ENCODE assay signal across 21 mouse cellular contexts in genomic region chr17:29994011-29994410, GRCm38 (mm10). TPM values are rescaled to one million over a fixed set of nuclear protein-coding genes. Genes with fewer than 3 reads are reported as not detected.
DNase-seq lines count a peak whose midpoint lies in the region; ATAC-seq lines count a peak whose summit lies in the region.
"Had no signal": no experiment of that assay in that cellular context is flagged by ENCODE, and none has a peak within 500 bp of the region (broad histone marks: within the 10 kb centered on the region; RNA-seq: fewer than 3 reads in every experiment).

No protein-coding gene starts in this region.

- no peaks in the 10 kb centered on the region for H3K36me3 ChIP-seq in forebrain, embryonic 15.5 days
- H3K36me3 ChIP-seq in forebrain, embryonic 10.5 days (replicated peaks), result no peaks in the 10 kb centered on the region
- H3K36me3 ChIP-seq: embryonic facial prominence, embryonic 12.5 days; limb, embryonic 13.5 days; lung, embryonic 15.5 days had no signal

- H3K27ac ChIP-seq in forebrain, embryonic 15.5 days (replicated peaks), result peak overlapping the region; percentile 80
- H3K27ac ChIP-seq in forebrain, embryonic 10.5 days, result no peak overlapping the region
- H3K27ac ChIP-seq: embryonic facial prominence, embryonic 12.5 days; kidney, postnatal 0 days; limb, embryonic 13.5 days; liver, embryonic 14.5 days; lung, embryonic 15.5 days had no signal

- WGBS in forebrain, embryonic 15.5 days, result 86% methylated on average over 3 of the region's 3 CpGs
- WGBS in forebrain, embryonic 10.5 days, result 83% methylated on average over 3 of the region's 3 CpGs

- DNase-seq in forebrain, embryonic 10.5 days (ENCODE audit: extremely low spot score, low spot score), result no peak
- peak; percentile 58 to 66 for DNase-seq in kidney, postnatal 36 days
- DNase-seq in kidney, postnatal 10 days, result no peak
- DNase-seq in adipocyte (ENCODE audit: low spot score), result peak; percentile 46
- DNase-seq in layer of hippocampus, adult 11-12 months (ENCODE audit: low spot score), result no peak
- DNase-seq: cerebellum, adult 2 months; gastrocnemius, postnatal 14 days; heart, adult 18-20 months; heart, postnatal 4 days; lung, postnatal 4 days; thymus, adult 18-20 months; thymus, postnatal 4 days had no signal

- H3K4me1 ChIP-seq in forebrain, embryonic 15.5 days, result peaks cover 13% of the 10 kb centered on the region
- H3K4me1 ChIP-seq in forebrain, embryonic 10.5 days, result peaks cover 9% of the 10 kb centered on the region; the same call in 1 of the 2 replicates
- H3K4me1 ChIP-seq: embryonic facial prominence, embryonic 12.5 days; limb, embryonic 13.5 days; lung, embryonic 15.5 days had no signal

- H3K9me3 ChIP-seq in forebrain, embryonic 15.5 days, result no peaks in the 10 kb centered on the region
- peaks cover 4% of the 10 kb centered on the region; the same call in 1 of the 2 replicates for H3K9me3 ChIP-seq in forebrain, embryonic 10.5 days
- H3K9me3 ChIP-seq: lung, embryonic 15.5 days had no signal

- H3K4me2 ChIP-seq in forebrain, embryonic 15.5 days (replicated peaks), result no peak overlapping the region
- H3K4me2 ChIP-seq: embryonic facial prominence, embryonic 12.5 days; limb, embryonic 13.5 days; lung, embryonic 15.5 days had no signal

- no peak overlapping the region for H3K4me3 ChIP-seq in forebrain, embryonic 15.5 days
- no peak overlapping the region for H3K4me3 ChIP-seq in forebrain, embryonic 10.5 days
- H3K4me3 ChIP-seq: embryonic facial prominence, embryonic 12.5 days; erythroblast, embryonic 14.5 days; limb, embryonic 13.5 days; lung, embryonic 15.5 days had no signal

- H3K9ac ChIP-seq in forebrain, embryonic 15.5 days (replicated peaks), result no peak overlapping the region
- H3K9ac ChIP-seq: embryonic facial prominence, embryonic 12.5 days; limb, embryonic 13.5 days; liver, embryonic 14.5 days; lung, embryonic 15.5 days had no signal

- ATAC-seq in forebrain, embryonic 15.5 days (replicated peaks), result no peak
- ATAC-seq in inflammation-experienced regulatory T-cells, adult 6 months, result no peak
- ATAC-seq: midbrain, embryonic 16.5 days had no signal

- H3K27me3 ChIP-seq in forebrain, embryonic 15.5 days, result no peaks in the 10 kb centered on the region
- H3K27me3 ChIP-seq in forebrain, embryonic 10.5 days (ENCODE audit: poor library complexity, severe bottlenecking), result no peaks in the 10 kb centered on the region
- H3K27me3 ChIP-seq: embryonic facial prominence, embryonic 12.5 days; limb, embryonic 13.5 days; lung, embryonic 15.5 days had no signal

RNA-seq across cellular contexts. Expression of gene Zfand3, which starts 10.5 kb away (rescaled TPM):
- 57.0 and 64.2 TPM in 2 replicates for polyA plus RNA-seq in forebrain, embryonic 15.5 days (2015; fragmentation: Nextera tagmentation; extraction: Ambion mirVana)
- 64.8 and 71.3 TPM in 2 replicates for polyA plus RNA-seq in forebrain, embryonic 10.5 days (2016; fragmentation: Nextera tagmentation; extraction: Ambion mirVana)
- 10 to 100 TPM; 17.4 to 33.0 (median 17.9) TPM for polyA plus RNA-seq in inflammation-experienced regulatory T-cells, adult 6 months (2017; shearing (Covaris generic))

RNA-seq across cellular contexts. Expression of gene Mdga1, which starts 24.1 kb away (rescaled TPM):
- polyA plus RNA-seq in forebrain, embryonic 15.5 days (2015; fragmentation: Nextera tagmentation; extraction: Ambion mirVana), result 11.3 and 13.4 TPM in 2 replicates
- polyA plus RNA-seq in forebrain, embryonic 10.5 days (2016; fragmentation: Nextera tagmentation; extraction: Ambion mirVana), result 2.3 and 3.0 TPM in 2 replicates
- polyA plus RNA-seq in inflammation-experienced regulatory T-cells, adult 6 months (2017; shearing (Covaris generic)), result not detected

Comparison
In these comparisons a context has a peak if more than half of its experiments do, and no peak if none do; other contexts are left out.
1. DNase-seq: peak in kidney, postnatal 36 days (2 of 2) and adipocyte (single experiment); none in forebrain, embryonic 10.5 days (single experiment), kidney, postnatal 10 days (single experiment) and layer of hippocampus, adult 11-12 months (single experiment).